In genomic region chr19:57927566-57928523, GRCm38 (mm10) we compare ENCODE assay signal across 12 mouse cellular contexts.
A peak's percentile ranks its signal among the peaks of the same experiment; 100 is the strongest.
DNase-seq lines count a peak whose midpoint lies in the region; ATAC-seq lines count a peak whose summit lies in the region.
"Had no signal": no experiment of that assay in that cellular context is flagged by ENCODE, and none has a peak within 500 bp of the region (broad histone marks: within the 10 kb centered on the region; RNA-seq: fewer than 3 reads in every experiment).

No protein-coding gene starts in this region.

- WGBS in forebrain, embryonic 14.5 days = 45% methylated on average over 11 of the region's 11 CpGs
- 30% methylated on average over 11 of the region's 11 CpGs for WGBS in liver, embryonic 15.5 days (ENCODE audit: insufficient replicate concordance)

- 0 out of 2 replicates have a peak overlapping the region, but pooled peaks have one; percentile 3 for H3K27ac ChIP-seq in forebrain, embryonic 14.5 days (ENCODE audit: low read depth, low read length)
- no peak overlapping the region for H3K27ac ChIP-seq in liver, embryonic 15.5 days (replicated peaks)
- H3K27ac ChIP-seq: embryonic facial prominence, embryonic 13.5 days; lung, embryonic 15.5 days had no signal

- peaks cover 12% of the 10 kb centered on the region; the same call in 1 of the 2 replicates for H3K4me1 ChIP-seq in forebrain, embryonic 14.5 days (ENCODE audit: control insufficient read depth, insufficient read depth, low read length)
- peaks cover 9% of the 10 kb centered on the region for H3K4me1 ChIP-seq in liver, embryonic 15.5 days (replicated peaks)
- H3K4me1 ChIP-seq: lung, embryonic 15.5 days had no signal

- no peak overlapping the region for H3K4me3 ChIP-seq in forebrain, embryonic 14.5 days (ENCODE audit: low read depth, low read length)
- H3K4me3 ChIP-seq in liver, embryonic 15.5 days (replicated peaks) = no peak overlapping the region
- H3K4me3 ChIP-seq: embryonic facial prominence, embryonic 13.5 days; lung, embryonic 15.5 days had no signal

- H3K4me2 ChIP-seq in forebrain, embryonic 14.5 days (ENCODE audit: low read length) = peak overlapping the region; percentile 31
- H3K4me2 ChIP-seq in liver, embryonic 15.5 days = no peak overlapping the region
- H3K4me2 ChIP-seq: embryonic facial prominence, embryonic 13.5 days; lung, embryonic 15.5 days had no signal

- H3K9me3 ChIP-seq in forebrain, embryonic 14.5 days (replicated peaks; ENCODE audit: control insufficient read depth, low read length) = no peaks in the 10 kb centered on the region
- no peaks in the 10 kb centered on the region for H3K9me3 ChIP-seq in liver, embryonic 15.5 days (replicated peaks)
- H3K9me3 ChIP-seq: embryonic facial prominence, embryonic 13.5 days; lung, embryonic 15.5 days had no signal

- H3K36me3 ChIP-seq in forebrain, embryonic 14.5 days (ENCODE audit: control insufficient read depth, insufficient read depth, low read length) = no peaks in the 10 kb centered on the region
- H3K36me3 ChIP-seq in liver, embryonic 15.5 days (replicated peaks) = no peaks in the 10 kb centered on the region
- H3K36me3 ChIP-seq: embryonic facial prominence, embryonic 13.5 days; lung, embryonic 15.5 days had no signal

- peak; percentile 50; the same call in 1 of the 2 replicates for ATAC-seq in forebrain, embryonic 14.5 days
- ATAC-seq in liver, embryonic 15.5 days (ENCODE audit: insufficient read depth) = peak; percentile 51

- no peaks in the 10 kb centered on the region for H3K27me3 ChIP-seq in forebrain, embryonic 14.5 days (replicated peaks; ENCODE audit: control insufficient read depth, insufficient read depth, low read length)
- no peaks in the 10 kb centered on the region for H3K27me3 ChIP-seq in liver, embryonic 15.5 days
- H3K27me3 ChIP-seq: embryonic facial prominence, embryonic 13.5 days; lung, embryonic 15.5 days had no signal

- H3K9ac ChIP-seq in forebrain, embryonic 14.5 days (ENCODE audit: low read length) = no peak overlapping the region
- no peak overlapping the region for H3K9ac ChIP-seq in liver, embryonic 15.5 days
- H3K9ac ChIP-seq: embryonic facial prominence, embryonic 13.5 days; lung, embryonic 15.5 days had no signal

- DNase-seq in right cerebral cortex, postnatal 10 days (ENCODE audit: low spot score in 2 of 2) = peak; percentile 43 to 50
- DNase-seq in right cerebral cortex, adult 18-20 months = no peak
- DNase-seq in forebrain, embryonic 14.5 days (ENCODE audit: low spot score) = no peak
- peak; percentile 6 for DNase-seq in thymus, postnatal 25 days
- DNase-seq in embryo, embryonic 10.5 days (ENCODE audit: low spot score) = no peak
- no peak for DNase-seq in embryo, embryonic 9.5 days (ENCODE audit: extremely low spot score)
- DNase-seq: gastrocnemius, postnatal 14 days; heart, postnatal 36 days; kidney, postnatal 36 days had no signal

Comparison
In these comparisons a context has a peak if more than half of its experiments do, and no peak if none do; other contexts are left out.
1. DNase-seq: peak in right cerebral cortex, postnatal 10 days (2 of 2) and thymus, postnatal 25 days (single experiment); none in right cerebral cortex, adult 18-20 months (single experiment), forebrain, embryonic 14.5 days (single experiment), embryo, embryonic 10.5 days (single experiment) and embryo, embryonic 9.5 days (single experiment).